Mouse (Mus musculus): ENCODE results near the gene Olfr342.

Gene Olfr342

DNA sequence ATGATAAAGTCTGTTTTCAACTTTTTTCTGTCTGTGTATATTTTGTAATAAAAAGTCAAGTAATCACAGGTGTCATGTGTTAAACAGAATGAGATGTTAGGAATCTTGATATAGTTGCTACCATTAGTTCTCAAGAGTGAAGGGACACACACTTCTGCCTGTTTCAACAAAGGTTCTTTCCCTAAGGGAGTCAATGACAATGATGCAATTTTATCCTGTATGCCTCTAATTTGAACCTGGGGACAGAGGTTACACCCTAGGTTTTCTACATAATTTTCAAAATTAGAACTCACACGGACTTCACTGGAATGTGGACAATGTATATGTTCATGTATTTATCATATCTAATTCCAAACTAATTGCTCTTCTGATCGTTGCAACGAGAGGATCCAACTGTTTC, at the start of gene Olfr342:
Gene Olfr342 (plus strand): TSS at position 301 of the 400 bp plus-strand sequence.
- ChIA-PET CTCF (no interaction called here), POLR2A (no interaction called here)

- ChIA-PET CTCF (no interaction called here), POLR2A (no interaction called here)
Observed at GRCm38 (mm10) chr2:36482368-36482767, 42.4 kb upstream of the Olfr342 start, which contains the start of gene Olfr341. Olfr341 (minus strand) TSS chr2:36482468.

GRCm38 (mm10) chr2:36565156-36565555, 40.4 kb downstream of the Olfr342 start:
- CTCF ChIA-PET: no interaction called here
- POLR2A ChIA-PET: no interaction called here

- POLR2A ChIA-PET: no interaction called here
- CTCF ChIA-PET: no interaction called here
Observed at GRCm38 (mm10) chr2:36566362-36566761, 41.6 kb downstream of the Olfr342 start, which contains the start of gene Olfr344. Olfr344 (plus strand) TSS chr2:36566662.

- ChIA-PET CTCF (no interaction called here), POLR2A (no interaction called here)
Observed at GRCm38 (mm10) chr2:36567022-36567421, 42.2 kb downstream of the Olfr342 start.

GRCm38 (mm10) chr2:36567845-36568244, 43.0 kb downstream of the Olfr342 start:
- ChIA-PET POLR2A (no interaction called here), CTCF (interaction anchor here in 1 of 4 experiments (0.6 kb wide), 1 partner anchor 821 kb away, joined by 3 read pairs; no protein-coding TSS in a partner anchor)
